Mouse (Mus musculus): ENCODE data around the gene 1600014C10Rik. TPM values are rescaled to one million over a fixed set of nuclear protein-coding genes. Genes with fewer than 3 reads are reported as not detected.

1600014C10Rik gene
- polyA plus RNA-seq, 1 experiment: 14.1 TPM

DNA sequence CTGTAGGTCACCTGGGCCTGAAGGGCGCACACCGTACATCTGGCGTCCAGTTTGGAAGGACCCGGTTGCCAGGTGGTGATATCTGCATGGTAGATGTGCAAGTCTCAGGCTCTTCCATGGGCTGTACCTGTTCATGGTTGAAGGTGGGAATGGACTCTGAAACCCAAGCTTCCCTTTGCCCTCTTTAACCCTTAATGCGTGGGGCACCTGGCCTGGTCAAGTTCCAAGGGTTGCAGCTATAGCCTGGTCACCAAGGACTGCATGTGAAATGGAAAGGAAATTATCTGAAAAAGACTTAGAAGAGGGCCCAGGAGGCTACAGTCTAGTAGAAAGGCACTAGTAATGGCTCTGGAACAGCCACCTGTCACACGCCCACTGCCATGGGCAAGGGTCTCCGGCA, 37.8 kb downstream of the 1600014C10Rik start:
- 96% methylated on average over 7 of the region's 7 CpGs for WGBS
- no peak overlapping the region for H3K27ac ChIP-seq (ENCODE audit: insufficient read depth, low read length)
- H3K36me3 ChIP-seq (ENCODE audit: control insufficient read depth, insufficient read depth, low read length): no peaks in the 10 kb centered on the region
- H3K4me1 ChIP-seq (ENCODE audit: control insufficient read depth, insufficient read depth, insufficient read length): no peaks in the 10 kb centered on the region
- no peak for DNase-seq (ENCODE audit: low read depth in 1 of 2, low spot score in 2 of 2)
- H3K4me3 ChIP-seq (ENCODE audit: extremely low read depth, insufficient read depth, insufficient read length): no peak overlapping the region
- TF ChIP-seq CTCF (IDR thresholded peaks at IDR 0.05; ENCODE audit: extremely low read depth, insufficient read depth, insufficient read length, insufficient replicate concordance): no peak
- TF ChIP-seq POLR2A (IDR thresholded peaks at IDR 0.05; ENCODE audit: low read depth, low read length): no peak
- H3K27me3 ChIP-seq (ENCODE audit: control insufficient read depth, insufficient read depth, low read length): no peaks in the 10 kb centered on the region

DNA sequence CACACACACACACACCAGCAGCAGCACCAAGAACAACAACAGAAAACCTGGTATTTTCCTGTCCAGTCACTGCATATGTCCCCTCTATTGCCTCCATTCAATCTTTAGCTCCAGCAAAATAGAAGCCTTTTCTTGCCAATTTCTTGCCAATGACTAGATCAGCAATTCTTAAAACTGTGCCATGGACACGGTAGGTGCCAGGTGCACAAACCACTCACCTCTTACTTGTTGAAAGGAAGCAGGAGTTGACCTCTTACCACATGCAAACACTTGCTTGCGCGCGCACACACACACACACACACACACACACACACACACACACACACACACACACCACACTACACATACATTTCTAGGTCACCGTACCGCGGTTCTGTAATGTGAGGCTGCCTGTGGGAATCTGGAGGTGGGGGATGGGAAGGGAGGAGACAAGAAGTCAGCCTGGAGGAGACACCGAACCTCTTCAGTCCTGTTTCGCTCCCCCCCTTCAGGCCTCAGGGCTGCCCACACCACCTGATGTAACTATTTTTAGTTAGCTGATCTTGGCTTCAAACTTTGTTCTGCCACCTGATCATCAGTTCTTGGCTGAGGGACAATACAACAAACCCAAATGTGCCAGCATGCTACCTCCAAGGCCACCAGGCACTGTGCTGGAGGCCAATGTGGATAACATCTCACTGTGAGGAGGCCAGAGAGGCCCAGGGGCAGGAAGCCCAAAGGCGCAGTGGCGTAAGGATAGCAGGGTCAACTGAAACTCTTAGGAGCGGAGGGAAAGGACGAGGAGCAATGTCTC, 41.8 kb downstream of the 1600014C10Rik start:
- 76% methylated on average over 13 of the region's 13 CpGs for WGBS
- H3K27me3 ChIP-seq (ENCODE audit: control insufficient read depth, insufficient read depth, low read length): no peaks in the 10 kb centered on the region
- H3K36me3 ChIP-seq (ENCODE audit: control insufficient read depth, insufficient read depth, low read length): no peaks in the 10 kb centered on the region
- H3K27ac ChIP-seq (ENCODE audit: insufficient read depth, low read length): no peak overlapping the region
- no peak overlapping the region for H3K4me3 ChIP-seq (ENCODE audit: extremely low read depth, insufficient read depth, insufficient read length)
- no peak for DNase-seq (ENCODE audit: low read depth in 1 of 2, low spot score in 2 of 2)
- no peak for TF ChIP-seq CTCF (IDR thresholded peaks at IDR 0.05; ENCODE audit: extremely low read depth, insufficient read depth, insufficient read length, insufficient replicate concordance)
- TF ChIP-seq POLR2A (IDR thresholded peaks at IDR 0.05; ENCODE audit: low read depth, low read length): no peak
- H3K4me1 ChIP-seq (ENCODE audit: control insufficient read depth, insufficient read depth, insufficient read length): peaks cover 11% of the 10 kb centered on the region; the same call in 1 of the 2 replicates

DNA sequence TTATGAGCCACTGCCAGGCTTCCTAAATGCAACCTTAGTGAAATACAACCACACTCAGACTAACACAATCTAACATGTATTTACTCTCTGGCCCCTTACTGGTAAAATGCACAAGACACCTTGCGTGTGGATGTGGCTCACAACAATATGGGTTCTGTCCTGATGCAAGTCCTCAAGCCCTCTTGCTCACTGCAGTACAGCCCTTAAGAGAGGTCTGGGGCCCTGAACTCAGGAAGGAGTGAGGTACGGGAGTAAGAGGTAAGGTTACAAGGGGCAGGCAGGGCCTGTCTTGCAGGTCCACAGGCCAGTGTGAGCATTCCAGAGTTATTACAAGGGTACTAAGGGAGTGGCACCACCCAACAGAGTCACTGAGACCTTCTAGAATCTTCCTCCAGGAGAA, 43.2 kb downstream of the 1600014C10Rik start:
- no peaks in the 10 kb centered on the region for H3K27me3 ChIP-seq (ENCODE audit: control insufficient read depth, insufficient read depth, low read length)
- WGBS: 85% methylated on average over 2 of the region's 2 CpGs
- H3K27ac ChIP-seq (ENCODE audit: insufficient read depth, low read length): no peak overlapping the region
- H3K4me1 ChIP-seq (ENCODE audit: control insufficient read depth, insufficient read depth, insufficient read length): peaks cover 11% of the 10 kb centered on the region; the same call in 1 of the 2 replicates
- no peak for DNase-seq (ENCODE audit: low read depth in 1 of 2, low spot score in 2 of 2)
- TF ChIP-seq CTCF (IDR thresholded peaks at IDR 0.05; ENCODE audit: extremely low read depth, insufficient read depth, insufficient read length, insufficient replicate concordance) (no peak), POLR2A (IDR thresholded peaks at IDR 0.05; ENCODE audit: low read depth, low read length) (no peak)
- H3K4me3 ChIP-seq (ENCODE audit: extremely low read depth, insufficient read depth, insufficient read length): no peak overlapping the region
- H3K36me3 ChIP-seq (ENCODE audit: control insufficient read depth, insufficient read depth, low read length): no peaks in the 10 kb centered on the region

DNA sequence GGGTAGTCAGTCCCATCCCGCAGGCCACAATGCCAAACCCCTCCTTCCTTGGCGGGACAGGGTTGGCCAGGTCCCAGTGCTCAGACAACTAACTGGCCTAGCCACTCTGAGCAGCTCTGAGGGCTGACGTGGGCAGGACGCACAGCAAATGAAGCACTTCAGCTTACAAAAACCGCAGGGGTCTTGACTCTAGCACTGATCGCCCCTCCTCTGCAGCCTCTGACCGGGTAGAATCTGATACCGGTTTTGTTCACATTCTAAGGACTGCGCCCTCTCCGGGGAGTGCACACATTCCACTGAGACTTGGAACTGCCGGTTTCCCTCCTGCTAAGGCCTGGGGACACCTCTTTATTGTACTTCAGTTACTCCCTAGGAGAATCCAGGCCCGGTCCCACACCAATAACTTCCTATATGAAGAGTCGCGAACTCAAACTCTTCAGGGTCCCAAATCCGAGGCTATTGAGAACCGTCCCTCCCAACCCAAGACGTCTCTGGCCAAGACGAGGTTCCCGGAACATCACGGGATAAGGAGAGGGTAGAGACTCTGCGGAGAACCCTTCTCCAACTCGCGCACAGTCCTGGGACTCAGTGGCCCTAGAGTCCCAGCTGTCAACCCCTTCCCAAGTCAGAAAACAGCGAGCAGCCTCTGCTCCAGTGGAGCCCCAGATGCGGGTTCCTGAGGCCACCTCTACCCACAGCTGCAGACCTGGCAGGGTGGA, 44.3 kb downstream of the 1600014C10Rik start:
- no peak for DNase-seq (ENCODE audit: low read depth in 1 of 2, low spot score in 2 of 2)
- 2% methylated on average over 25 of the region's 25 CpGs for WGBS
- H3K27me3 ChIP-seq (ENCODE audit: control insufficient read depth, insufficient read depth, low read length): no peaks in the 10 kb centered on the region
- H3K4me1 ChIP-seq (ENCODE audit: control insufficient read depth, insufficient read depth, insufficient read length): peaks cover 11% of the 10 kb centered on the region; the same call in 1 of the 2 replicates
- peak overlapping the region; percentile 17 for H3K27ac ChIP-seq (ENCODE audit: insufficient read depth, low read length)
- H3K36me3 ChIP-seq (ENCODE audit: control insufficient read depth, insufficient read depth, low read length): no peaks in the 10 kb centered on the region
- peak overlapping the region; percentile 63 for H3K4me3 ChIP-seq (ENCODE audit: extremely low read depth, insufficient read depth, insufficient read length)
- TF ChIP-seq POLR2A (IDR thresholded peaks at IDR 0.05; ENCODE audit: low read depth, low read length): no peak
- no peak for TF ChIP-seq CTCF (IDR thresholded peaks at IDR 0.05; ENCODE audit: extremely low read depth, insufficient read depth, insufficient read length, insufficient replicate concordance)

DNA sequence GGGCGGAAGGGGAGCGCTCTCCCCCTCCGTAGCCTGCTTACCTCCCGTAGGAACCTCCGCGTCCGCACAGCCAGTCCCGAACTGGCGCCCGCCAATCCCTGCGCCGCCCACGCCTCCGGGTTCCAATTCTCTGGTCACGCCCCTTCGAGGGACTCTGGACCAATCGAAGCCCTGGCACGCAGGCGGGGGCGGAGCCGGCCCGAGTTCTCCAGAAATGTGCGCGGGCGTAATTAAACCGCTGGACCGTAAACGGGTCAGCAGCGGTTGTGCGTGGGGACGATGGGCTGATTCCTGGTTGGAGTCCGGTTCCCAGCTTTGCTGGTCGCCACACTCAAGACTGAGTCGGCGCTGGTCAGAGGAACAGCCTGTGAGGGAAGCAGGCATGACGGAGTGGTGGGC, 44.9 kb downstream of the 1600014C10Rik start, which contains the start of gene Plekhf1:
TSS of gene Plekhf1 (minus strand) at position 117 of the 399 bp plus-strand sequence.
- peak within 1 kb of the TSS; percentile 17 for H3K27ac ChIP-seq (ENCODE audit: insufficient read depth, low read length)
- peaks cover 11% of the 10 kb centered on the region; the same call in 1 of the 2 replicates for H3K4me1 ChIP-seq (ENCODE audit: control insufficient read depth, insufficient read depth, insufficient read length)
- DNase-seq (ENCODE audit: low read depth in 1 of 2, low spot score in 2 of 2): peak; percentile 12 to 66
- peak within 1 kb of the TSS; percentile 63 for H3K4me3 ChIP-seq (ENCODE audit: extremely low read depth, insufficient read depth, insufficient read length)
- no peaks in the 10 kb centered on the region for H3K36me3 ChIP-seq (ENCODE audit: control insufficient read depth, insufficient read depth, low read length)
- under 1% methylated on average over 36 of the region's 36 CpGs for WGBS
- no peaks in the 10 kb centered on the region for H3K27me3 ChIP-seq (ENCODE audit: control insufficient read depth, insufficient read depth, low read length)
- TF ChIP-seq CTCF (IDR thresholded peaks at IDR 0.05; ENCODE audit: extremely low read depth, insufficient read depth, insufficient read length, insufficient replicate concordance) (no peak), POLR2A (IDR thresholded peaks at IDR 0.05; ENCODE audit: low read depth, low read length) (no peak)

DNA sequence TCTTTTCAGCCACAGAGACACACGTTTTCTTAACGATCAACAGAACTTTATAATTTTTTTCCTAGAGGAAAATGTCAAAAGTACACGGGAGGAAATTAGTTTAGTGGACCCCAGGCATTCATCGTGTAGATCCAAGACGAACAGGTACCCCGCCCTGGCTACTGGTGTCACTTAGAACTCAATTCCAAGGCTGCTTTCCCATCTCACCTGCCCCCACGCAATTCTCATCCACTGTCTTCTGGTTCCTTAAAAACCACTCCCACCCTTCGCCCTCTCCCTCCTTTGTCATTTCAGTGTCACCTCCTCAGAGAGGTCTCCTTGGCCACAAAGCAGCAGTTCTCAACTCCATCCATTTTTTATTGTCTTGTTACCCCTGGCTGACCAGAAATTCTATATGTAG, 45.3 kb downstream of the 1600014C10Rik start:
- no peak for DNase-seq (ENCODE audit: low read depth in 1 of 2, low spot score in 2 of 2)
- WGBS: 38% methylated on average over 8 of the region's 8 CpGs
- H3K27me3 ChIP-seq (ENCODE audit: control insufficient read depth, insufficient read depth, low read length): no peaks in the 10 kb centered on the region
- H3K36me3 ChIP-seq (ENCODE audit: control insufficient read depth, insufficient read depth, low read length): no peaks in the 10 kb centered on the region
- H3K27ac ChIP-seq (ENCODE audit: insufficient read depth, low read length): no peak overlapping the region
- TF ChIP-seq POLR2A (IDR thresholded peaks at IDR 0.05; ENCODE audit: low read depth, low read length): no peak
- no peak for TF ChIP-seq CTCF (IDR thresholded peaks at IDR 0.05; ENCODE audit: extremely low read depth, insufficient read depth, insufficient read length, insufficient replicate concordance)
- peaks cover 11% of the 10 kb centered on the region; the same call in 1 of the 2 replicates for H3K4me1 ChIP-seq (ENCODE audit: control insufficient read depth, insufficient read depth, insufficient read length)
- no peak overlapping the region for H3K4me3 ChIP-seq (ENCODE audit: extremely low read depth, insufficient read depth, insufficient read length)

Data from spleen, adult 2 months (tissue).